Mouse (Mus musculus): Measurements from ENCODE around the gene Fam155a. TPM values are rescaled to one million over a fixed set of nuclear protein-coding genes. Genes with fewer than 3 reads are reported as not detected.
A peak's percentile ranks its signal among the peaks of the same experiment; 100 is the strongest.

Fam155a gene
- polyA plus RNA-seq, 1 experiment from 2014 or later, result 0.93 TPM

GRCm38 (mm10) chr8:9227779-9228464 is 543.0 kb downstream of the Fam155a start:
- TF ChIP-seq EP300 (optimal IDR thresholded peaks at IDR 0.05) (no peak), CTCF (IDR thresholded peaks at IDR 0.05; ENCODE audit: low read depth) (peak; percentile 96)
- WGBS, result 36% methylated on average over 19 of the region's 19 CpGs
- no peaks in the 10 kb centered on the region for H3K4me1 ChIP-seq (replicated peaks; ENCODE audit: control insufficient read depth, insufficient read depth)

GRCm38 (mm10) chr8:9226767-9227166 is 544.2 kb downstream of the Fam155a start:
- Histone ChIP-seq H3K27me3 (ENCODE audit: control insufficient read depth, insufficient read depth, low read length) (no peaks in the 10 kb centered on the region), H3K9me3 (ENCODE audit: control insufficient read depth, low read length) (no peaks in the 10 kb centered on the region), H3K27ac (replicated peaks) (no peak overlapping the region), H3K4me1 (replicated peaks; ENCODE audit: control insufficient read depth, insufficient read depth) (no peaks in the 10 kb centered on the region), H3K4me2 (replicated peaks; ENCODE audit: low read depth) (no peak overlapping the region), H3K9ac (ENCODE audit: low read length) (no peak overlapping the region), H3K4me3 (ENCODE audit: low read depth, low read length) (no peak overlapping the region), H3K36me3 (ENCODE audit: control insufficient read depth, insufficient read depth, low read length) (no peaks in the 10 kb centered on the region)
- 82% methylated on average over 7 of the region's 7 CpGs for WGBS
- DNase-seq (ENCODE audit: low spot score) (no peak), ATAC-seq (ENCODE audit: low FRiP score, low TSS enrichment) (no peak)
- TF ChIP-seq EP300 (optimal IDR thresholded peaks at IDR 0.05) (no peak), CTCF (IDR thresholded peaks at IDR 0.05; ENCODE audit: low read depth) (no peak)

More at GRCm38 (mm10) chr8:9227779-9228464, 543.0 kb downstream of the Fam155a start:
- Histone ChIP-seq H3K36me3 (ENCODE audit: control insufficient read depth, insufficient read depth, low read length) (no peaks in the 10 kb centered on the region), H3K4me3 (ENCODE audit: low read depth, low read length) (no peak overlapping the region), H3K9ac (ENCODE audit: low read length) (no peak overlapping the region), H3K27me3 (ENCODE audit: control insufficient read depth, insufficient read depth, low read length) (no peaks in the 10 kb centered on the region), H3K9me3 (ENCODE audit: control insufficient read depth, low read length) (no peaks in the 10 kb centered on the region), H3K27ac (replicated peaks) (no peak overlapping the region), H3K4me2 (replicated peaks; ENCODE audit: low read depth) (no peak overlapping the region)
- ATAC-seq (ENCODE audit: low FRiP score, low TSS enrichment) (peak; percentile 79), DNase-seq (ENCODE audit: low spot score) (peak; percentile 68)

- Histone ChIP-seq H3K4me1 (replicated peaks; ENCODE audit: control insufficient read depth, insufficient read depth) (no peaks in the 10 kb centered on the region), H3K9me3 (ENCODE audit: control insufficient read depth, low read length) (no peaks in the 10 kb centered on the region), H3K4me3 (ENCODE audit: low read depth, low read length) (no peak overlapping the region), H3K36me3 (ENCODE audit: control insufficient read depth, insufficient read depth, low read length) (no peaks in the 10 kb centered on the region), H3K4me2 (replicated peaks; ENCODE audit: low read depth) (no peak overlapping the region), H3K9ac (ENCODE audit: low read length) (no peak overlapping the region), H3K27me3 (ENCODE audit: control insufficient read depth, insufficient read depth, low read length) (no peaks in the 10 kb centered on the region), H3K27ac (replicated peaks) (no peak overlapping the region)
- ATAC-seq (ENCODE audit: low FRiP score, low TSS enrichment) (no peak), DNase-seq (ENCODE audit: low spot score) (no peak)
- no peak for TF ChIP-seq CTCF (IDR thresholded peaks at IDR 0.05; ENCODE audit: low read depth)
- no peak for TF ChIP-seq EP300 (optimal IDR thresholded peaks at IDR 0.05)
- WGBS, result 56% methylated on average over 4 of the region's 4 CpGs
Measured at GRCm38 (mm10) chr8:9211751-9212150, 559.2 kb downstream of the Fam155a start.

- WGBS, result 92% methylated on average over 31 of the region's 31 CpGs
Measured at GRCm38 (mm10) chr8:9207505-9208051, 563.4 kb downstream of the Fam155a start.

GRCm38 (mm10) chr8:9204345-9205067 is 566.5 kb downstream of the Fam155a start:
- no peaks in the 10 kb centered on the region for H3K27me3 ChIP-seq (ENCODE audit: control insufficient read depth, insufficient read depth, low read length)
- 72% methylated on average over 10 of the region's 10 CpGs for WGBS
- H3K27ac ChIP-seq (replicated peaks), result no peak overlapping the region
- ATAC-seq (ENCODE audit: low FRiP score, low TSS enrichment) (no peak), DNase-seq (ENCODE audit: low spot score) (no peak)
- H3K36me3 ChIP-seq (ENCODE audit: control insufficient read depth, insufficient read depth, low read length), result no peaks in the 10 kb centered on the region
- H3K4me2 ChIP-seq (replicated peaks; ENCODE audit: low read depth), result no peak overlapping the region
- H3K9me3 ChIP-seq (ENCODE audit: control insufficient read depth, low read length), result no peaks in the 10 kb centered on the region
- H3K4me3 ChIP-seq (ENCODE audit: low read depth, low read length), result no peak overlapping the region
- no peak overlapping the region for H3K9ac ChIP-seq (ENCODE audit: low read length)
- H3K4me1 ChIP-seq (replicated peaks; ENCODE audit: control insufficient read depth, insufficient read depth), result no peaks in the 10 kb centered on the region
- TF ChIP-seq EP300 (optimal IDR thresholded peaks at IDR 0.05) (no peak), CTCF (IDR thresholded peaks at IDR 0.05; ENCODE audit: low read depth) (no peak)

More at GRCm38 (mm10) chr8:9207505-9208051, 563.4 kb downstream of the Fam155a start:
- Histone ChIP-seq H3K36me3 (ENCODE audit: control insufficient read depth, insufficient read depth, low read length) (no peaks in the 10 kb centered on the region), H3K4me1 (replicated peaks; ENCODE audit: control insufficient read depth, insufficient read depth) (no peaks in the 10 kb centered on the region), H3K27ac (replicated peaks) (no peak overlapping the region), H3K4me2 (replicated peaks; ENCODE audit: low read depth) (no peak overlapping the region), H3K9ac (ENCODE audit: low read length) (no peak overlapping the region), H3K4me3 (ENCODE audit: low read depth, low read length) (no peak overlapping the region), H3K27me3 (ENCODE audit: control insufficient read depth, insufficient read depth, low read length) (no peaks in the 10 kb centered on the region), H3K9me3 (ENCODE audit: control insufficient read depth, low read length) (no peaks in the 10 kb centered on the region)
- DNase-seq (ENCODE audit: low spot score) (no peak), ATAC-seq (ENCODE audit: low FRiP score, low TSS enrichment) (no peak)
- TF ChIP-seq CTCF (IDR thresholded peaks at IDR 0.05; ENCODE audit: low read depth) (no peak), EP300 (optimal IDR thresholded peaks at IDR 0.05) (no peak)

GRCm38 (mm10) chr8:9200099-9200498 is 570.9 kb downstream of the Fam155a start:
- Histone ChIP-seq H3K27ac (replicated peaks) (no peak overlapping the region), H3K27me3 (ENCODE audit: control insufficient read depth, insufficient read depth, low read length) (no peaks in the 10 kb centered on the region), H3K36me3 (ENCODE audit: control insufficient read depth, insufficient read depth, low read length) (no peaks in the 10 kb centered on the region), H3K4me3 (ENCODE audit: low read depth, low read length) (no peak overlapping the region), H3K9me3 (ENCODE audit: control insufficient read depth, low read length) (no peaks in the 10 kb centered on the region), H3K9ac (ENCODE audit: low read length) (no peak overlapping the region), H3K4me1 (replicated peaks; ENCODE audit: control insufficient read depth, insufficient read depth) (no peaks in the 10 kb centered on the region), H3K4me2 (replicated peaks; ENCODE audit: low read depth) (no peak overlapping the region)
- TF ChIP-seq EP300 (optimal IDR thresholded peaks at IDR 0.05), result no peak
- TF ChIP-seq CTCF (IDR thresholded peaks at IDR 0.05; ENCODE audit: low read depth), result no peak
- DNase-seq (ENCODE audit: low spot score) (no peak), ATAC-seq (ENCODE audit: low FRiP score, low TSS enrichment) (no peak)
- 85% methylated on average over 3 of the region's 3 CpGs for WGBS

Data from stomach, postnatal 0 days (tissue).